Mouse (Mus musculus) frontal cortex, postnatal 36 days (tissue): ENCODE data around the gene Def8.
"Not testable (repeated sequence)": the region's sequence is repeated elsewhere in the genome, so short reads cannot be mapped to it uniquely, and the experiment has no call there.

Source experiments
- DNase-seq, 2 experiments: peaks; one replicate each; pipeline ENCODE4 v3.0.0; 2022; ENCODE audit warnings: low spot score in 2 of 2

Gene Def8

GRCm38 (mm10) chr8:123432381-123432780 is 9.1 kb downstream of the Def8 start:
- no peak for DNase-seq

- DNase-seq = not testable (repeated sequence)
These were observed 10.1 kb downstream of the Def8 start for GRCm38 (mm10) chr8:123433241-123433974.

GRCm38 (mm10) chr8:123441788-123442187 is 18.5 kb downstream of the Def8 start:
- DNase-seq = no peak

GRCm38 (mm10) chr8:123442351-123442750 is 19.0 kb downstream of the Def8 start:
- DNase-seq = no peak

- peak; percentile 94 to 95 for DNase-seq
These were observed 19.7 kb downstream of the Def8 start for GRCm38 (mm10) chr8:123442871-123443575.

GRCm38 (mm10) chr8:123443576-123443921 is 20.2 kb downstream of the Def8 start:
- no peak for DNase-seq

- no peak for DNase-seq
These were observed 20.8 kb downstream of the Def8 start for GRCm38 (mm10) chr8:123444131-123444530.

- DNase-seq = no peak
These were observed 22.7 kb downstream of the Def8 start for GRCm38 (mm10) chr8:123445981-123446380.

- no peak for DNase-seq
These were observed 23.5 kb downstream of the Def8 start for GRCm38 (mm10) chr8:123446799-123447198.

GRCm38 (mm10) chr8:123450783-123451182 is 27.5 kb downstream of the Def8 start:
- DNase-seq = no peak

GRCm38 (mm10) chr8:123451747-123452146 is 28.4 kb downstream of the Def8 start:
- not testable (repeated sequence) for DNase-seq

GRCm38 (mm10) chr8:123452149-123452548 is 28.8 kb downstream of the Def8 start:
- DNase-seq = no peak

- DNase-seq = no peak
These were observed 30.0 kb downstream of the Def8 start for GRCm38 (mm10) chr8:123453291-123453690.

GRCm38 (mm10) chr8:123453951-123454350 is 30.6 kb downstream of the Def8 start:
- DNase-seq = no peak

GRCm38 (mm10) chr8:123454559-123454958 is 31.2 kb downstream of the Def8 start:
- no peak for DNase-seq

GRCm38 (mm10) chr8:123463651-123464050 is 40.3 kb downstream of the Def8 start:
- no peak for DNase-seq

GRCm38 (mm10) chr8:123467476-123467875 is 44.1 kb downstream of the Def8 start:
- DNase-seq = no peak

- not testable (repeated sequence) for DNase-seq
These were observed 49.7 kb downstream of the Def8 start for GRCm38 (mm10) chr8:123472991-123473390.

- DNase-seq = not testable (repeated sequence)
These were observed 51.2 kb downstream of the Def8 start for GRCm38 (mm10) chr8:123474549-123474948.

GRCm38 (mm10) chr8:123476911-123477736 is 53.8 kb downstream of the Def8 start:
- peak in 1 of 2 experiments; percentile 17 for DNase-seq

GRCm38 (mm10) chr8:123477737-123478258 is 54.5 kb downstream of the Def8 start, which contains the start of gene Afg3l1:
Gene Afg3l1 (plus strand): TSS chr8:123477903.
- peak; percentile 93 to 95 for DNase-seq
